Mouse (Mus musculus) kidney, embryonic 15.5 days (tissue): ENCODE results near the gene Ralgapa1. TPM values are rescaled to one million over a fixed set of nuclear protein-coding genes. Genes with fewer than 3 reads are reported as not detected.

ENCODE experiments used
- ATAC-seq: fragments of 200-750 bp; cut with Nextera tagmentation; replicated peaks from 2 replicates; pipeline ENCODE4 v1.8.0; 2017; ENCODE audit warnings: moderate TSS enrichment; ENCODE audit not compliant: low FRiP score
- H3K27ac ChIP-seq: fragments of 300-500 bp; sonication (generic); 2 replicates; pipeline ENCODE4 v1.5.1; 2015; ENCODE audit warnings: mild to moderate bottlenecking, inconsistent platforms
- H3K27me3 ChIP-seq: fragments of 300-500 bp; sonication (generic); 2 replicates; pipeline ENCODE4 v1.6.1; 2015; ENCODE audit warnings: inconsistent platforms
- H3K36me3 ChIP-seq: fragments of 300-500 bp; sonication (generic); 2 replicates; pipeline ENCODE4 v1.6.1; 2015; ENCODE audit warnings: inconsistent platforms
- H3K4me1 ChIP-seq: fragments of 300-500 bp; sonication (generic); 2 replicates; pipeline ENCODE4 v1.6.1; 2015; ENCODE audit warnings: inconsistent platforms
- H3K4me2 ChIP-seq: fragments of 300-500 bp; sonication (generic); 2 replicates; pipeline ENCODE4 v1.6.1; 2015; ENCODE audit warnings: moderate library complexity, mild to moderate bottlenecking, inconsistent platforms
- H3K4me3 ChIP-seq: fragments of 300-500 bp; sonication (generic); replicated peaks from 2 replicates; pipeline ENCODE4 v1.5.1; 2015; ENCODE audit warnings: mild to moderate bottlenecking, inconsistent platforms
- H3K9ac ChIP-seq: fragments of 300-500 bp; sonication (generic); 2 replicates; pipeline ENCODE4 v1.6.1; 2015; ENCODE audit warnings: mild to moderate bottlenecking, inconsistent platforms
- H3K9me3 ChIP-seq: fragments of 300-500 bp; sonication (generic); replicated peaks from 2 replicates; pipeline ENCODE4 v1.6.1; 2016; ENCODE audit warnings: inconsistent platforms
- WGBS: fragments of 180-500 bp; shearing (Covaris S2); methylation state at CpG from one replicate; pipeline ENCODE4 v1.1.7; 2015; ENCODE audit warnings: mixed read lengths; 5-methylcytosine and 5-hydroxymethylcytosine counted together
- polyA plus RNA-seq: library from polyadenylated mRNA; unstranded; fragments of >200 nt; fragmentation: Nextera tagmentation; extraction: Ambion mirVana; gene quantifications from 2 replicates; pipeline ENCODE4 v1.2.1, GENCODE M21; 2015

The Ralgapa1 gene
- polyA plus RNA-seq, 1 experiment from 2014 or later = 13.2 TPM

- H3K27ac ChIP-seq = no peak overlapping the region
- H3K36me3 ChIP-seq = no peaks in the 10 kb centered on the region
Observed at GRCm38 (mm10) chr12:55573089-55573488, 247.9 kb downstream of the Ralgapa1 start.

GRCm38 (mm10) chr12:55571661-55572060 is 249.3 kb downstream of the Ralgapa1 start:
- H3K9ac ChIP-seq = no peak overlapping the region
- no peaks in the 10 kb centered on the region; the same call in 1 of the 2 replicates for H3K9me3 ChIP-seq
- ATAC-seq = no peak
- H3K27me3 ChIP-seq = no peaks in the 10 kb centered on the region
- no peak overlapping the region for H3K4me3 ChIP-seq
- H3K36me3 ChIP-seq = no peaks in the 10 kb centered on the region
- WGBS = 71% methylated on average over 10 of the region's 10 CpGs
- H3K27ac ChIP-seq = no peak overlapping the region
- no peak overlapping the region for H3K4me2 ChIP-seq
- no peaks in the 10 kb centered on the region for H3K4me1 ChIP-seq

More at GRCm38 (mm10) chr12:55573089-55573488, 247.9 kb downstream of the Ralgapa1 start:
- Histone ChIP-seq H3K4me2 (no peak overlapping the region), H3K4me3 (no peak overlapping the region), H3K4me1 (no peaks in the 10 kb centered on the region), H3K9me3 (no peaks in the 10 kb centered on the region; the same call in 1 of the 2 replicates), H3K9ac (no peak overlapping the region), H3K27me3 (no peaks in the 10 kb centered on the region)
- no peak for ATAC-seq

DNA sequence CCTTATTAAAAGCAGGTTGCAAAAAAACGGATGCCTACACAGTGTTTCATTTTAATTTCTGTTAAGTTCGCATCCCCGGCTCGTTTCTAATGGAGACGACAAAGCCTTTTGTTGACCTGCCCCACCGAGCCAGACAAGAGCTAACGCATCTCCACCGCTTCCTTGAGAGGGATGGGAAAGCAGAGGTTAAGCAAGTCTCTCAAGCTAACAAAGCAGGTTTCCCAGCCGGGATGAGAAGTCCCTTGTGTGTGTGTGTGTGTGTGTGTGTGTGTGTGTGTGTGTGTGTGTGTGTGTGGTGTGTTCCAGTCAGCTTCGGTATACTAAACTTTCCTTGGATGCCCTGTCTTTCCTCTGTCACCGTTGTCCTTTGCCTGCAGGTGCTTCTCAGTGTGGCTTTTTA is 249.8 kb downstream of the Ralgapa1 start:
- 87% methylated on average over 11 of the region's 11 CpGs for WGBS
- Histone ChIP-seq H3K9me3 (no peaks in the 10 kb centered on the region; the same call in 1 of the 2 replicates), H3K27me3 (no peaks in the 10 kb centered on the region), H3K9ac (no peak overlapping the region), H3K4me3 (no peak overlapping the region), H3K4me1 (no peaks in the 10 kb centered on the region), H3K27ac (no peak overlapping the region), H3K4me2 (no peak overlapping the region), H3K36me3 (no peaks in the 10 kb centered on the region)
- ATAC-seq = no peak

DNA sequence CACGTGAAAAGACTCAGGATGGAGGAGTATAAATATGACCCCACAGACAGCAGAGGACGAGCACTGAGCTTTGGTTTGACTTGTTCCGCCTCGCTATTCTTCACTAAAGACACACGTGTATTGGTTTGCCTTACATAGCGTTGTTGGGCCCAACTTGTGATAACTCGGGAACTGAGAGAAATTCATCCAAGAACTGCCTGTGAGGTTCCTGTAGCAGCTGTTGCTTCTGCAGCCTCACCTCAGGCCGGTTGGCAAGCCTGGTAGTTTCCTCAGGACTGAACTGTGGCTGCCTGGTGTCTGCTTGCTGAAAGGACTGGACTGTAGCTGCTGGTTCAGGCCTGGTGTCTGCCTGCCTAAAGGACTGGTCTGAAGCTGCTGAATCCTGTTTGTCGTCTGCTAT is 250.3 kb downstream of the Ralgapa1 start:
- H3K4me1 ChIP-seq = no peaks in the 10 kb centered on the region
- no peak for ATAC-seq
- H3K27me3 ChIP-seq = no peaks in the 10 kb centered on the region
- WGBS = 90% methylated on average over 9 of the region's 9 CpGs
- H3K9me3 ChIP-seq = no peaks in the 10 kb centered on the region; the same call in 1 of the 2 replicates
- H3K27ac ChIP-seq = no peak overlapping the region
- H3K4me3 ChIP-seq = no peak overlapping the region
- no peak overlapping the region for H3K9ac ChIP-seq
- H3K4me2 ChIP-seq = no peak overlapping the region
- H3K36me3 ChIP-seq = no peaks in the 10 kb centered on the region

GRCm38 (mm10) chr12:55569676-55570075 is 251.3 kb downstream of the Ralgapa1 start:
- WGBS = 32% methylated on average over 6 of the region's 6 CpGs

GRCm38 (mm10) chr12:55568466-55568865 is 252.5 kb downstream of the Ralgapa1 start:
- H3K27ac ChIP-seq = no peak overlapping the region
- no peaks in the 10 kb centered on the region for H3K4me1 ChIP-seq
- no peaks in the 10 kb centered on the region for H3K27me3 ChIP-seq
- no peak overlapping the region for H3K4me2 ChIP-seq
- no peak overlapping the region for H3K9ac ChIP-seq
- no peaks in the 10 kb centered on the region; the same call in 1 of the 2 replicates for H3K9me3 ChIP-seq
- H3K4me3 ChIP-seq = no peak overlapping the region
- ATAC-seq = no peak
- H3K36me3 ChIP-seq = no peaks in the 10 kb centered on the region
- WGBS = 83% methylated on average over 3 of the region's 3 CpGs

More at GRCm38 (mm10) chr12:55569676-55570075, 251.3 kb downstream of the Ralgapa1 start:
- no peak overlapping the region for H3K9ac ChIP-seq
- no peaks in the 10 kb centered on the region for H3K36me3 ChIP-seq
- H3K4me1 ChIP-seq = no peaks in the 10 kb centered on the region
- no peaks in the 10 kb centered on the region; the same call in 1 of the 2 replicates for H3K9me3 ChIP-seq
- no peak overlapping the region for H3K27ac ChIP-seq
- no peak overlapping the region for H3K4me3 ChIP-seq
- H3K27me3 ChIP-seq = no peaks in the 10 kb centered on the region
- ATAC-seq = no peak
- H3K4me2 ChIP-seq = no peak overlapping the region

DNA sequence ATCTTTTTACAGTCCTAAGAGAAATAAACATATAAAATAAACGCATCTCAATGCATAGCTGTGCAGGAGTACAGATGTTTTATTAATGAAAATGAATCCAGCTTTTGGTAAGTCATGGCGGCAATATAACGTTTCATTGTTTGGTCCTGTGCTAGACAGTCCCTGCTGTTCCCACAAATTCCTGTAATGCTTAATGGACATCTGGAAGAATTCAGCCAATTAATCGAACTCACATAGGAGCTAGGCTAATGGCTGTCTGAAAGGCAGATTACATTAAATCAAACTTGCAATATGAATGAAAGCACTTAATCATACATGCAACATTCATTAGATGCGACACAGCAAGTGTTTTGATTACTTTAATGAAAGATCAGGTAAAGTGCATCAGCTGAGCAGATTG is 254.1 kb downstream of the Ralgapa1 start:
- H3K9ac ChIP-seq = no peak overlapping the region
- H3K4me2 ChIP-seq = no peak overlapping the region
- ATAC-seq = no peak
- no peaks in the 10 kb centered on the region for H3K9me3 ChIP-seq
- no peaks in the 10 kb centered on the region for H3K4me1 ChIP-seq
- no peak overlapping the region for H3K27ac ChIP-seq
- H3K36me3 ChIP-seq = no peaks in the 10 kb centered on the region
- no peak overlapping the region for H3K4me3 ChIP-seq
- H3K27me3 ChIP-seq = no peaks in the 10 kb centered on the region
- WGBS = 82% methylated on average over 5 of the region's 5 CpGs

GRCm38 (mm10) chr12:55565867-55566266 is 255.1 kb downstream of the Ralgapa1 start:
- no peak for ATAC-seq
- Histone ChIP-seq H3K36me3 (no peaks in the 10 kb centered on the region), H3K27ac (no peak overlapping the region), H3K27me3 (no peaks in the 10 kb centered on the region), H3K4me1 (no peaks in the 10 kb centered on the region), H3K9me3 (no peaks in the 10 kb centered on the region), H3K9ac (no peak overlapping the region), H3K4me3 (no peak overlapping the region), H3K4me2 (no peak overlapping the region)
- WGBS = 76% methylated on average over 9 of the region's 9 CpGs

DNA sequence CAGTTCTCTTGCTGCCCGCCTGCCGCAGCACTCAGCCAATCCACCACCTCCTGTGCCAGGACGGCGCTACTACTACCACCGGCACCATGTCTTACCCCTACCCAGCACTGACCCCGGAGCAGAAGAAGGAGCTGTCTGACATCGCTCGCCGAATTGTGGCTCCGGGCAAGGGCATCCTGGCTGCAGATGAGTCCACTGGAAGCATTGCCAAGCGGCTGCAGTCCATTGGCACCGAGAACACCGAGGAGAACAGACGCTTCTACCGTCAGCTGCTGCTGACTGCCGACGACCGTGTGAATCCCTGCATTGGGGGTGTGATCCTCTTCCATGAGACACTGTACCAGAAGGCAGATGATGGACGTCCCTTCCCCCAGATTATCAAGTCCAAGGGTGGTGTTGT is 255.8 kb downstream of the Ralgapa1 start, which contains the start of gene Aldoart2:
TSS of gene Aldoart2 (plus strand) at position 34 of the 400 bp plus-strand sequence.
- H3K4me1 ChIP-seq = peaks cover 4% of the 10 kb centered on the region
- H3K9ac ChIP-seq = no peak within 1 kb of the TSS
- no peak within 1 kb of the TSS for H3K27ac ChIP-seq
- ATAC-seq = no peak
- no peaks in the 10 kb centered on the region for H3K36me3 ChIP-seq
- H3K4me3 ChIP-seq = no peak within 1 kb of the TSS
- H3K4me2 ChIP-seq = no peak within 1 kb of the TSS
- 96% methylated on average over 19 of the region's 19 CpGs for WGBS
- H3K27me3 ChIP-seq = no peaks in the 10 kb centered on the region
- no peaks in the 10 kb centered on the region for H3K9me3 ChIP-seq

DNA sequence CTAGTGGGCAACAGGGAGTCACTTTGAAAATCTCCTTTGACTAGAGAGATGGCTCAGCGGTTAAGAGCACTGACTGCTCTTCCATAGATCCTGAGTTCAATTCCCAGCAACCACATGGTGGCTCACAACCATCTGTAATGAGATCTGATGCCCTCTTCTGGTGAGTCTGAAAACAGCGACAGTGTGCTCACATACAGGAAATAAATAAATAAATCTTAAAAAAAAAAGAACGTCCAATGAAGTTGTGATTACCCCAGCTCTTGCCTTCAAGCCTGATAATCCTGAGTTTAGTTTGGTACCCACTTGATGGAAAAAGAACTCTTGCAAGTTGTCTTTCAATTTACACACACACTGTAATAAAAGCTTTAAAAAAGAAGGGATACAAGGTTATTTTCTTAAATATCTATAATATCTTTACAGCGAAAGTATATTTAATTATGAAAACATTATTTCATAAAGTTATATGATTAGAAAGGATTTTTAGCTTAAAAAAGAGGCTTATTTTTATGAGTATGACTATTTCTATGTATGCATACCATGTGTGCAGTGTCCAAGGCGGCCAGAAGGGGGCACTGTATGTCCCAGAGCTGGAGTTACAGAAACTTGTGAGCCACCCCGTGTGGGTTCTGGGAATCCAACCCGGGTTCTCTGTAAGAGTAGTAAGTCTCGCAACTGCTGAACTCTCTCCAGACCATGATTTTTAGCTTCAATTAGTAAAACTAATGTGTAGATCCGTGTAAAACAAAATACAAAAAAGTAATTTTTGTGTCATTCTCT is 256.6 kb downstream of the Ralgapa1 start:
- no peak overlapping the region for H3K9ac ChIP-seq
- H3K27ac ChIP-seq = no peak overlapping the region
- no peaks in the 10 kb centered on the region for H3K9me3 ChIP-seq
- H3K4me2 ChIP-seq = no peak overlapping the region
- WGBS = 87% methylated on average over 9 of the region's 9 CpGs
- no peaks in the 10 kb centered on the region for H3K27me3 ChIP-seq
- no peak overlapping the region for H3K4me3 ChIP-seq
- ATAC-seq = no peak
- peaks cover 4% of the 10 kb centered on the region for H3K4me1 ChIP-seq
- no peaks in the 10 kb centered on the region for H3K36me3 ChIP-seq

DNA sequence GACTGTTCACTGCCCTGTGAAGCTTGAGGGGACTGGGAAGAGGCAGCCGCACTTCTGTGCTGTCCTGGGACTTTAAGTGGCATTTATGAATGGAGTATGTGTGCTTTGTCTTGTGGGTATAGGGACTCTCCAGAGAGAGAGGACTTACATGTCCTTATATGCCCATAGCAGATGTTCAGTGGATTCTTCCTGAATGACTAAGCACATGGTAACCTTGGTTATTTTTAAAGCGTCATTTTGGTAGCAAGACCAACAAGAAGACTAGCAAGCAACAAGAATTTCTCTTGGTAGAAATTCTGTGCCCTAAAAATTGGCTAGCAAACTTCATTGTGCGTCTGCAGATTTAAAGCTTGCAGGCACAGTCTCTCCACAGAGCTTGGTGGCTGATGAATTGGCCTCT is 257.2 kb downstream of the Ralgapa1 start:
- ATAC-seq = no peak
- Histone ChIP-seq H3K27me3 (no peaks in the 10 kb centered on the region), H3K4me1 (peaks cover 4% of the 10 kb centered on the region), H3K4me2 (no peak overlapping the region), H3K9me3 (no peaks in the 10 kb centered on the region), H3K27ac (no peak overlapping the region), H3K36me3 (no peaks in the 10 kb centered on the region), H3K4me3 (no peak overlapping the region), H3K9ac (no peak overlapping the region)
- 94% methylated on average over 3 of the region's 3 CpGs for WGBS

GRCm38 (mm10) chr12:55560025-55560690 is 260.8 kb downstream of the Ralgapa1 start:
- Histone ChIP-seq H3K4me2 (peak overlapping the region; percentile 62), H3K27me3 (no peaks in the 10 kb centered on the region), H3K36me3 (no peaks in the 10 kb centered on the region), H3K9ac (no peak overlapping the region), H3K27ac (no peak overlapping the region), H3K4me3 (peak overlapping the region; percentile 33), H3K4me1 (peaks cover 4% of the 10 kb centered on the region), H3K9me3 (no peaks in the 10 kb centered on the region)
- WGBS = 16% methylated on average over 19 of the region's 19 CpGs
- ATAC-seq = no peak
